Mouse (Mus musculus): ENCODE results near the gene Lemd1. TPM values are rescaled to one million over a fixed set of nuclear protein-coding genes. Genes with fewer than 3 reads are reported as not detected.

The Lemd1 gene
- polyA plus RNA-seq, 1 experiment from 2014 or later = 0.49 TPM

MicroRNA genes within 50 kb of the gene (microRNA counts, 519-probe panel; counts per million panel counts)
- microRNA mmu-miR-135b = not detected

Small RNA genes within 50 kb of the gene (microRNA-seq; reads per million reads assigned to microRNA genes)
- 79.6 reads per million, percentile 48 among the genes with 10 or more reads in this experiment for gene Mir135b

Other genes with a start within 250 kb of the Lemd1 start
- gene Slc45a3, start 228.5 kb upstream of the Lemd1 start, polyA plus RNA-seq (2016; fragmentation: Nextera tagmentation; extraction: Ambion mirVana) = 1.1 and 1.9 TPM in 2 replicates
- 12.2 and 15.3 TPM in 2 replicates for gene Elk4, start 183.8 kb upstream of the Lemd1 start, polyA plus RNA-seq (2016; fragmentation: Nextera tagmentation; extraction: Ambion mirVana)
- gene Mfsd4a, start 123.4 kb upstream of the Lemd1 start, polyA plus RNA-seq (2016; fragmentation: Nextera tagmentation; extraction: Ambion mirVana) = 7.3 and 12.0 TPM in 2 replicates
- gene Cdk18, start 51.7 kb upstream of the Lemd1 start, polyA plus RNA-seq (2016; fragmentation: Nextera tagmentation; extraction: Ambion mirVana) = 6.8 and 6.9 TPM in 2 replicates
- 0.05 TPM in 1 of 2 replicates, not detected in the other for gene AC124108.1, start within 50 bp of the Lemd1 start, polyA plus RNA-seq (2016; fragmentation: Nextera tagmentation; extraction: Ambion mirVana)
- gene Gm10188, start 38.3 kb downstream of the Lemd1 start, polyA plus RNA-seq (2016; fragmentation: Nextera tagmentation; extraction: Ambion mirVana) = not detected in 2 replicates
- gene Klhdc8a, start 107.2 kb downstream of the Lemd1 start, polyA plus RNA-seq (2016; fragmentation: Nextera tagmentation; extraction: Ambion mirVana) = 0.26 and 0.60 TPM in 2 replicates
- gene Nuak2, start 124.7 kb downstream of the Lemd1 start, polyA plus RNA-seq (2016; fragmentation: Nextera tagmentation; extraction: Ambion mirVana) = 3.0 and 3.4 TPM in 2 replicates
- gene Tmcc2, start 199.8 kb downstream of the Lemd1 start, polyA plus RNA-seq (2016; fragmentation: Nextera tagmentation; extraction: Ambion mirVana) = 10.1 and 12.6 TPM in 2 replicates
- gene Dstyk, start 226.1 kb downstream of the Lemd1 start, polyA plus RNA-seq (2016; fragmentation: Nextera tagmentation; extraction: Ambion mirVana) = 10.6 and 10.8 TPM in 2 replicates